Mouse (Mus musculus) erythroblast, embryonic 14.5 days (primary cell): Measurements from ENCODE around the gene Micu2.

Experiments used
- GATA1 ChIP-seq: IDR thresholded peaks from 2 replicates; pipeline ENCODE4 v1.6.1; 2012; ENCODE audit warnings: low read length, inconsistent platforms, mixed read lengths
- TAL1 ChIP-seq: IDR thresholded peaks from 3 replicates; pipeline ENCODE4 v1.6.1; 2012; ENCODE audit warnings: low read length, inconsistent platforms, mixed read lengths

DNA sequence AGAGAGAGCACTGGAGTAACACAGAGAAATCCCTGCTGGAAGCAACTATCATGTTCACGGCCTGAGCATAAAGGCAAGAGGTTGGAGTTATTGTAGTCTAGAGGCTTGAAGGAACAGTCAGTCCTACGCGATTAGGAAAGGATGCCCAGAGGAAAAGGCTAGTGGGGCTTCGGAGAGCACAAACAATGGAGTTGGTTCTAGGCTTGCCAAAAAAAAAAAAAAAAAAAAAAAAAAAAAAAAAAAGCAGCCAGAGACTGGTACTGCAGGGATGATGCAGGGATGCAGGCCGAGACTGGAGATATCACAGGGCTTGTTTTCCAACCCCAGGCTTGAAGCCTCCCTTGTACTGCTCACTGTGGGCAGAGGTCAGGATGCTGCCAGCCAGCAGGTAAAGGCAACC is 89.8 kb downstream of the Micu2 start:
- no peak for TF ChIP-seq GATA1
- no peak for TF ChIP-seq TAL1
